30 mouse cellular contexts compared by ENCODE assay signal in the genomic region with DNA sequence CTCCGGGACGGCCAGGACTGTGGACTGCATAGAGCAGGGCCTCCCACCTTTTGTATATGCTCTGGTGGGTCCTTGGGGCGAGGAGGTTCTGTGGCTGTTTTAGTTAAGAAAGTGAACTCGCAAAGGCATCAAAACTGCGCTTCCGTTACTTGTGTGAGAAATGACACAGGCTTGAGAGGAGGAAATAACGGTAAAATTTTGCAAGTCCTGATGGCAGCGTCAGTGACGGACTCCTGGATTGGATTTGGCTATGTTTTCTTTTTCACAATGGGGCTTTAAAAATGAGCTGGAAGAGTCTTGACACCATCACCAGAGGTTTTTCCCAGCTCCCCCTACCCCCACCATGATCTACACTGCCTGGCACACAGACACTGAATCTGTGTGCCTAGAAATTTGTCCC.
"Had no signal": no experiment of that assay in that cellular context is flagged by ENCODE, and none has a peak within 500 bp of the region (broad histone marks: within the 10 kb centered on the region; RNA-seq: fewer than 3 reads in every experiment).

No protein-coding gene starts in this region.

- DNase-seq: heart, postnatal 10 days; heart, postnatal 14 days; heart, postnatal 36 days; heart, postnatal 4 days; kidney, adult 11 months; kidney, adult 18-20 months; kidney, adult 2 months; kidney, adult 8-10 months; kidney, adult 9 months; kidney, postnatal 10 days; kidney, postnatal 14 days; kidney, postnatal 25 days; kidney, postnatal 4 days; layer of hippocampus, adult 9-11 months; layer of hippocampus, postnatal 36 days had no signal

- H3K27me3 ChIP-seq: heart, embryonic 12.5 days; heart, embryonic 13.5 days; heart, embryonic 15.5 days; hindbrain, embryonic 12.5 days; hindbrain, embryonic 13.5 days; hindbrain, embryonic 15.5 days; intestine, embryonic 15.5 days; kidney, embryonic 15.5 days had no signal

- H3K9ac ChIP-seq: heart, embryonic 12.5 days; heart, embryonic 13.5 days; heart, embryonic 15.5 days; hindbrain, embryonic 12.5 days; hindbrain, embryonic 13.5 days; hindbrain, embryonic 14.5 days; hindbrain, embryonic 15.5 days; intestine, embryonic 15.5 days; kidney, embryonic 15.5 days had no signal

- H3K27ac ChIP-seq: heart, embryonic 10.5 days; heart, embryonic 13.5 days; heart, embryonic 15.5 days; hindbrain, embryonic 10.5 days; hindbrain, embryonic 12.5 days; hindbrain, embryonic 13.5 days; hindbrain, embryonic 14.5 days; hindbrain, embryonic 15.5 days; hindbrain, postnatal 0 days; intestine, embryonic 15.5 days; kidney, embryonic 15.5 days; kidney, postnatal 0 days; left cerebral cortex, adult 2 months had no signal

- H3K4me1 ChIP-seq: hindbrain, embryonic 10.5 days; hindbrain, embryonic 12.5 days; hindbrain, embryonic 13.5 days; hindbrain, embryonic 15.5 days; intestine, embryonic 15.5 days; kidney, embryonic 15.5 days had no signal

- H3K4me3 ChIP-seq: heart, embryonic 10.5 days; heart, embryonic 12.5 days; heart, embryonic 13.5 days; heart, embryonic 15.5 days; hindbrain, embryonic 10.5 days; hindbrain, embryonic 12.5 days; hindbrain, embryonic 13.5 days; hindbrain, embryonic 15.5 days; intestine, embryonic 15.5 days; kidney, embryonic 15.5 days; layer of hippocampus, adult 2 months; left cerebral cortex, adult 2 months had no signal

- H3K9me3 ChIP-seq: heart, embryonic 10.5 days; heart, embryonic 12.5 days; heart, embryonic 13.5 days; heart, embryonic 15.5 days; hindbrain, embryonic 10.5 days; hindbrain, embryonic 12.5 days; hindbrain, embryonic 13.5 days; hindbrain, embryonic 15.5 days; intestine, embryonic 15.5 days; kidney, embryonic 15.5 days had no signal
